Mouse (Mus musculus) embryonic facial prominence, embryonic 13.5 days (tissue): ENCODE measurements around the gene Mmp15. TPM values are rescaled to one million over a fixed set of nuclear protein-coding genes. Genes with fewer than 3 reads are reported as not detected.

Experiments
- ATAC-seq: fragments of 200-750 bp; cut with Nextera tagmentation; 2 replicates; pipeline ENCODE4 v1.8.0; 2017; ENCODE audit warnings: low read depth; ENCODE audit not compliant: insufficient number of reproducible peaks, insufficient read depth, low FRiP score, low TSS enrichment
- H3K27ac ChIP-seq: fragments of 300-500 bp; sonication (generic); 2 replicates; pipeline ENCODE4 v1.5.1; 2015; ENCODE audit warnings: moderate library complexity, mild to moderate bottlenecking, inconsistent platforms
- H3K27me3 ChIP-seq: fragments of 300-500 bp; sonication (generic); 2 replicates; pipeline ENCODE4 v1.6.1; 2015; ENCODE audit warnings: mild to moderate bottlenecking, inconsistent platforms
- H3K36me3 ChIP-seq: fragments of 300-500 bp; sonication (generic); 2 replicates; pipeline ENCODE4 v1.6.1; 2015; ENCODE audit warnings: mild to moderate bottlenecking, inconsistent platforms
- H3K4me1 ChIP-seq: fragments of 300-500 bp; sonication (generic); 2 replicates; pipeline ENCODE4 v1.6.1; 2015; ENCODE audit warnings: inconsistent platforms
- H3K4me2 ChIP-seq: fragments of 300-500 bp; sonication (generic); 2 replicates; pipeline ENCODE4 v1.6.1; 2015; ENCODE audit warnings: moderate library complexity, mild to moderate bottlenecking, inconsistent platforms
- H3K4me3 ChIP-seq: fragments of 300-500 bp; sonication (generic); 2 replicates; pipeline ENCODE4 v1.5.1; 2015; ENCODE audit warnings: mild to moderate bottlenecking, inconsistent platforms
- H3K9ac ChIP-seq: fragments of 300-500 bp; sonication (generic); 2 replicates; pipeline ENCODE4 v1.6.1; 2015; ENCODE audit warnings: mild to moderate bottlenecking, inconsistent platforms
- H3K9me3 ChIP-seq: fragments of 300-500 bp; sonication (generic); 2 replicates; pipeline ENCODE4 v1.6.1; 2016; ENCODE audit warnings: inconsistent platforms
- WGBS: fragments of 180-500 bp; shearing (Covaris S2); methylation state at CpG from one replicate; pipeline ENCODE4 v1.1.7; 2015; ENCODE audit warnings: mixed read lengths; 5-methylcytosine and 5-hydroxymethylcytosine counted together
- polyA plus RNA-seq: library from polyadenylated mRNA; unstranded; fragments of >200 nt; fragmentation: Nextera tagmentation; extraction: Ambion mirVana; gene quantifications from 2 replicates; pipeline ENCODE4 v1.2.1, GENCODE M21; 2015

The Mmp15 gene
- polyA plus RNA-seq, 1 experiment from 2014 or later, result 8.5 TPM

GRCm38 (mm10) chr8:95409518-95409917 lies 57.5 kb downstream of the Mmp15 start:
- no peaks in the 10 kb centered on the region for H3K36me3 ChIP-seq
- no peak for ATAC-seq
- no peak overlapping the region for H3K4me3 ChIP-seq
- H3K4me2 ChIP-seq, result no peak overlapping the region
- H3K9me3 ChIP-seq, result no peaks in the 10 kb centered on the region
- H3K9ac ChIP-seq, result no peak overlapping the region
- H3K27me3 ChIP-seq, result no peaks in the 10 kb centered on the region
- 83% methylated on average over 5 of the region's 5 CpGs for WGBS
- peaks cover 8% of the 10 kb centered on the region; the same call in 1 of the 2 replicates for H3K4me1 ChIP-seq
- H3K27ac ChIP-seq, result no peak overlapping the region

- Histone ChIP-seq H3K27ac (peak overlapping the region; percentile 1; the same call in 1 of the 2 replicates), H3K4me3 (no peak overlapping the region), H3K9ac (peak overlapping the region; percentile 51; the same call in 1 of the 2 replicates), H3K4me2 (no peak overlapping the region), H3K4me1 (peaks cover 8% of the 10 kb centered on the region; the same call in 1 of the 2 replicates), H3K9me3 (no peaks in the 10 kb centered on the region), H3K36me3 (no peaks in the 10 kb centered on the region), H3K27me3 (no peaks in the 10 kb centered on the region)
- peak; percentile 26; the same call in 1 of the 2 replicates for ATAC-seq
- 32% methylated on average over 10 of the region's 10 CpGs for WGBS
Measured at GRCm38 (mm10) chr8:95411309-95411972, 59.4 kb downstream of the Mmp15 start.

GRCm38 (mm10) chr8:95422193-95422810 lies 70.2 kb downstream of the Mmp15 start:
- Histone ChIP-seq H3K36me3 (peaks cover 48% of the 10 kb centered on the region), H3K27ac (no peak overlapping the region), H3K4me1 (peaks cover 8% of the 10 kb centered on the region), H3K4me3 (no peak overlapping the region), H3K9me3 (no peaks in the 10 kb centered on the region), H3K27me3 (no peaks in the 10 kb centered on the region), H3K4me2 (no peak overlapping the region), H3K9ac (no peak overlapping the region)
- 89% methylated on average over 14 of the region's 14 CpGs for WGBS
- ATAC-seq, result no peak; the same call in 1 of the 2 replicates

Other genes with a start within 250 kb of the Mmp15 start
- gene Kifc3, start 149.5 kb upstream of the Mmp15 start, polyA plus RNA-seq, result 10.6 and 12.2 TPM in 2 replicates
- 0.14 and 0.54 TPM in 2 replicates for gene Cngb1, start 45.7 kb upstream of the Mmp15 start, polyA plus RNA-seq
- gene Tepp, start 41.7 kb upstream of the Mmp15 start, polyA plus RNA-seq, result 1.0 TPM in 1 of 2 replicates, not detected in the other
- 9.7 and 10.9 TPM in 2 replicates for gene Zfp319, start 20.3 kb upstream of the Mmp15 start, polyA plus RNA-seq
- 44.2 and 45.2 TPM in 2 replicates for gene Usb1, start 20.0 kb upstream of the Mmp15 start, polyA plus RNA-seq
- gene Cfap20, start 82.6 kb downstream of the Mmp15 start, polyA plus RNA-seq, result 156 and 166 TPM in 2 replicates
- 13.5 and 14.6 TPM in 2 replicates for gene Csnk2a2, start 137.8 kb downstream of the Mmp15 start, polyA plus RNA-seq
- gene Ccdc113, start 181.8 kb downstream of the Mmp15 start, polyA plus RNA-seq, result 0.21 and 0.74 TPM in 2 replicates
- gene Prss54, start 224.1 kb downstream of the Mmp15 start, polyA plus RNA-seq, result not detected in 2 replicates